Mouse (Mus musculus) CD4-positive, CD25-positive, alpha-beta regulatory T cell, adult 2 months (primary cell): ENCODE measurements around the gene Arl13b.

Experiments
- DNase-seq: peaks from one replicate; pipeline ENCODE4 v3.0.0-alpha.2; 2012; ENCODE audit warnings: low read depth, low spot score

The Arl13b gene

DNA sequence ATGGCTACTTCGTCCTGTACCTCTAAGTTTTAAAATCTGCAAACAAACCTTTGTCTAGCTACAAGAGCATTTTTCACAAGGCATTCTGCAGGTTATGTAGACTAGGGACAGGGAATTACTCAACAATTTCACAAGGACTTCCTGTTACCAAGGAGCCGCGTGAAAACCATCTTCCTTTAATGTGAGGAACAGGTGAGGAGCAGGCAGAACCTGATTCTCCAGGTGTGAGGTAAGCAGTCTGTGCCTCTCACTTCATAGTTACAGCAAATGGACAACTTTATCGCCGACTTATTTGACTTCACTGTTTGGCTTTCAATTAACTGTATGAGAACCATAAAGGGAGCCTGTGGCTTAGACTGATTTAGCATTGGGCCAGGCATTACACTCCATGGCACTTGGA lies 32.3 kb downstream of the Arl13b start, which contains the start of gene Stx19:
Gene Stx19, plus strand, starts transcription at position 186 of the 400 bp plus-strand sequence.
- no peak for DNase-seq

DNA sequence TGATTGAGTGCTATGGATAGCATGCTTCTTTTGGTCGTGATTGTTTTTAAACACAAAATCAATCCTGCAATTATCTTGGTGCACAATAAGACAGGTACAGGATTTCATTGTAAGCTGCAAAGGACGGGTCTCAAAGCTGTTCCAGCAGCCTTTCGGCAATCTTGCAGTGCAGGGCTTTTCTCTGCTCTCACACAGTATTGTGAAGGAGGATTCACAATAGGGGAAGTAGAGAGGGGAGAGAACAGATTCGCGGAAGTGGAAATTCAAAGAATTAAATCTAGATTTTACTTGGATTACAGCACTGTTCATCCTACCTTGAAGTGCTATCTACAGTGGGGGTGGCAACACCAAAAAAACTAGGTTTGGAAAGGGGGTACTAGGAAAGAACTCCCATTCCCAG lies 33.0 kb downstream of the Arl13b start:
- no peak for DNase-seq

DNA sequence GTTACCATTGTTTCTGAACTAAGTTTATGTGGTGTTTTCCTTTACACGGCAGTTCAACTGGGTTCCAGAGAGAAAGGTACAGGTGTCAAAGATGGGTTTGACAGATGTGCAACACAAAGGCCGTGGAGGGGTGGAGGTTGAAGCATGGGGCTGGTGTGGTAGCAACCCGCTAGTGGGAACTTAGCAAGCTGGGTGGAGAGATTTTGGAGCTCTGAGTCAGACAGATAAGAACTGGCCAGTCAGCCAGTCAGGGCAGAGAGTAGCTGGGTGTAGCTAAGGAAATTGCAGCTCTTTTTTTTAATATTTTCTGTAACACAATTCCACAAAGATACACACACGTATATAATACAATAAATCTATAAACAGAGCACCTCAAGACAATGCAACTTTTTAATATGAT lies 36.0 kb downstream of the Arl13b start:
- no peak for DNase-seq

DNA sequence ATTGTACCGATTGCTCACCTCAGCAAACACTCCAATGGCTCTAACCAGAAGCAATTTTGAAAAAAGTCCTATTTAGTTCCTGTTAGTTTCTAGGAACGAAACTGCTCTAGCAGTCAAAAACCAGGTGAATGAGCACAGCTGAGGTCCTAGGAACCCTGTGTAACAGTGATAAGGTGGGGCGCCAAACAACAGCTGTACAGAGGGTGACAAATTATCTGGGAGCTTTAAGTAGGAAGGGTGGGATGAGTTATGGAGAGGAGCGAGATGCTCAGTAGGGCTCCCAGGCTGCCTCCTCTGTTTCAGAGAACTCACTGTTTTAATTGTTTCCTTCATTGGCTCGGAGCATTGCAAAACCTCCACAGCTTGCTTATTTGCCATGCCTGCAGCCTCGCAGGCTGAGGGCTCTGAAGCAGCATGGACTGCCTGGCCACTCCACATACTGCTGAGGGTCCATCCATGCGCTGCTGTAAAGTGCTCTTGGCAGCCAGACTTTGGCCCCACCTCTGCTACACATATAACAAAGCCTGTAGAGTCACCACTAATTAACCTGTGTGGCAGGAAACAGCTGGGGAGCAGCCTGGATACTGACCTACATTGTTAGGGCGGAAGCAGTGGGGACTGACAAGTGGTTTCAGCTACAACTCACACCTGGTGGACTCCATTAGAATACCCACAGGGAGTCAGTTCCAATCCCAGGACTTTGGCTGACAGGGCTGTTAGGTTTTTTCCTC lies 39.4 kb downstream of the Arl13b start:
- no peak for DNase-seq

DNA sequence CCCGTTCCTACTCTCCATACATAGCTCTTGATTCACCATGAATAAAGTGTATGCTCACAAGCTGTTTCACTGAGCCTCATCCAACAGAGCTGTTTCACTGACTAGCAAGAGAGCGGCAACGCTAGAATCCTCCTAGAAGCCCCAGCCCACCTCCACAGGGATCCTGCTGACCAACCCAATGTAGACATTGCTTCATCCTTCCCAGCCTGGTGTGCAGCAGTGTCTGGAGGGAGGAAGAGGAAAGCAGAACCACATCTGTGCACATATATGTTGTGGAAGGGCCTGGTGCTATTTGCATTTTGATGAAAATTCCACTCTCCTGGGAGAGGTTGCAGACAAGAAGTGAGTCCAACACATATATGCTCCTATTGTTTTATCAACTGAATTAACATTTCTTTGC lies 42.2 kb downstream of the Arl13b start:
- DNase-seq, result no peak

DNA sequence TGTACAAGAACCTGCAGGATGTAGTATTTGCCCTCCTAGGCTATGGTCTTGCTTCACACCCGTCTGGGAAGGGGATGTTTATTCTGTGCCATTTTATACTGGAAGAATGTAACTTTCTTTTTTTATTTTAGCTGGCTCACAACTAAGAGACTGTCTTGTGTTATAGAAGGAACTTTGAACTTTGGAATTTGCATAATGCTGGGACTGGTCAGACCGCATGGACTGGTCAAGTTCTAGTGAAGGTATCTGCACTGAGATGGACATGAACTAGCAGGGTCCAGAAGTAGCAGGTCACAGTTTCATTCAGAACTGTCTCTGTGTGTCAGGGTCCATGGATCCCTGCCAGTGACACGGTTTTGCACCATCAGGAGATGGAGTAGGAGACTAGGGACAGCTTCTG lies 47.0 kb downstream of the Arl13b start:
- no peak for DNase-seq

DNA sequence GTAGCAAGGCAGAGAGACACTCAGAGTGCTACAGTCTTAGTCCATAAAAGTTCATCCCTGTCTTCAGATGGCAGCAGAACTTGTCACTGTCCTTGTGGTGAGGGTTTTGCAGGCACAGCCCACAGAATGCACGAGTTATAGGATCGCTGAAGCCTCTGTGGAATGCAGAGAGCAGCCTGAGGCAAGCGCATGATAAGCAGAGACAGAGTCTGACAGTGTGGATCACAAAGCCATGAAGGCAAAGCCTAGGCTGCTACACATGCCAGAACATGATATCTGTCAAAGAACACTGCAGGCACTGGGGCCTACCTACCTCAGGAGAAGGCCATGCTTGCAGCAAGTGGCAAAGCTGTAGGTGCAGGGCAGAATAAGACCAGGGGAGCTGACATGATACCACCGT lies 47.4 kb downstream of the Arl13b start:
- no peak for DNase-seq

DNA sequence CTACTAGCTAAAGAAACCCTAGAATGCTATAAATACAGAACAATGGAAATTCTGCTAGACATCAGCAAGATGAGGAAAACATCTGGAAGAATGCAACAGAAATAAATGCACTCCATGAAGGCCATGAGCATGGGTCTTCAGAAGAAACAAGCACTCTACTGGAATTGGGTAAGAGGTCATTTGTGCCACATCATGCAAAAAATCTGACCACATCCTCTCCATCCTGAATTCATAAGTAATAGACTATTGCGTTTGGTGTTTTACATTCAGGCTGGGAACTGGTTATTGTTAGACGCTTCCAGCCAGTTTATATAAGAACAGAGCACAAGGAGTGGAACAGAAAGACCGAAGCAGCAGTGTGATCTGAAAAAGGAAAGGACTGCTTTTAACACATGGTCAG lies 48.0 kb downstream of the Arl13b start:
- DNase-seq, result no peak

DNA sequence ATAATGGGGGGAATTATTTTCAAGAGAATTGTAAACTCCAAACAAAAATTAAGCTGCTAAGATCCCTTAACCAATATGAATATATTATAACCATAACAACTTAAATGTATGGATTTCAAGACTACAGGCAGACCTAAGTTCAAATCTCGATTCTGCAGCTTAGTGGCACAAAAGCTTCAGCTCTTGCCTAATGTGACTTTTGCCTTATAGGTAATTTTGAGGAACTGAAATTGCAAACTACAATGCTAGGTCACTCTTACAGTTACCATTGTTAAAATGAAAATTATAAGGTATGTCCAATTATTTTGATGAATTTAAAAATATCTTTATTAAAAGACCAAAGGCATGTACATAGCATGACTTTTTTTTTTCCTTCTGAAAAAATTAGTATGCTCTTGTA lies 50.2 kb downstream of the Arl13b start:
- no peak for DNase-seq

DNA sequence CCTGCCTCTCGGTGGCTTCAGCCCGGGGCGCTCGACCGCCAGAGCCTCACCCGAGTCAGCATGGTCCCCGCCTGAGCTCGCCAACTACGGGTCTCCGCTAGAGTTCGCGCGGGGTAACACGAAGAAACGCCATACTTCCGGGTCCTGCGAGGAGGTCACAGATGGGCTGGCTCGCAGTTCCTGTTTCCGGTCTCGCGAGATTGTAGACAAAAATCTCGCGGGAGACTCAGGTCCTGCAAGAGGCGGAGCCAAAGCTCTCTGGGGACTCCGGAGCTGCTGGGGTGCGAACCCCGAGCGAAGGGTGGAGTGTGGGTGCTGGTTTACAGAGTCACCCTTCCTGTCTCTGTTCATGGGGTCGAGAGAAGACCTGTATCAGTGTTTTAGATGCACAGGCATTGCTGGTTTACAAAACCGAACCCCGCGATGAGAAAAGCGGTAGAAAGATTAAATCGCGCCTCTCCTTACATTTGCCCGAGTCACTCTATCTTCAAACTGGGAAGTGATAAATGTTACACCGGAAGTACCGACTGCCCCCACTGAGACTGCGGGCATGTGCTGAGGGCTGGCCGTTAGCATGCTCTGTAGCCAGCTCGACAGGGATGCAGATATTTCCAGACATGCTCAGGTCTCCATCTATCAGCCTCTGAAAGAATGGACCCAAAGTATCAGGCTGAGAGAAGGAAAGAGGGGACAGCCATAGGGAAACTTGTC lies 60.1 kb downstream of the Arl13b start, which contains the start of gene Nsun3:
Gene Nsun3, minus strand, starts transcription at position 198 of the 711 bp plus-strand sequence.
- peak; percentile 96 for DNase-seq

DNA sequence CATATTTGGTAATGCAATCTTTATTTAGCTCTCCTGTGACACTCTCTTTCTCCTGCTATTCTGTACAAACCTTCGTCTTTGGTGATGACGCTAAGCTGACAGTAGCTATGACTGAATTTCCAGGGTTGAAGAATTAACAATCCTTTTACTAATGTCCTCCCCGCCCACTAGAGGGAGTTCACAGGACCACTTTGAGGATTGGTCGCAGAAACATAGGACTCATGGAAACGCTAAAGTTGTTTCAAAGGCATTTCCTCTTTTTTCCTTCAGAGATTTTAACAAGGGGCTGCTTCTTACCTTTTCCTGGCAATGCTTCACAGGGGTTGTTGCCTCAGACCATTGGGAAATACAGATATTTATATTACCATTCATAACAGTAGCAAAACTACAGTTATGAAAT lies 64.6 kb downstream of the Arl13b start:
- peak; percentile 52 for DNase-seq

DNA sequence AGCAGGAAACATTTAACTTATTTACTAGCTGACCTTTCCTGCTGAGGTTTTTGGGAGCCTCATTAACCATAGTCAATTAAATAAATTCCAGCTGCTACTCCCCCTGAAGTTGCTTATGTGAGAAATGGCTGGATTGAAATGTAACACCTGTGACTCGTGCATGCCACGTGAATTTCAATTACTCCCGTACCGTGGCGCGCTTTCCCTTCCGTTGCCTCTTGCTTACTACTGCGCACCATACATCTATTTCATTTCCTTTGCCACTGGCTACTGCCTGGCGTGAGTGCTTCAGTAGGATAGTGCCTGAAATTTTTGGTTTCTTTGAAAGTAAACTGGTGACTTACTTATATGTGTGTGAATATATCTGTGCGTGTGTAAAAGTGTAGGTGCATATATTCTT lies 68.6 kb downstream of the Arl13b start:
- no peak for DNase-seq

DNA sequence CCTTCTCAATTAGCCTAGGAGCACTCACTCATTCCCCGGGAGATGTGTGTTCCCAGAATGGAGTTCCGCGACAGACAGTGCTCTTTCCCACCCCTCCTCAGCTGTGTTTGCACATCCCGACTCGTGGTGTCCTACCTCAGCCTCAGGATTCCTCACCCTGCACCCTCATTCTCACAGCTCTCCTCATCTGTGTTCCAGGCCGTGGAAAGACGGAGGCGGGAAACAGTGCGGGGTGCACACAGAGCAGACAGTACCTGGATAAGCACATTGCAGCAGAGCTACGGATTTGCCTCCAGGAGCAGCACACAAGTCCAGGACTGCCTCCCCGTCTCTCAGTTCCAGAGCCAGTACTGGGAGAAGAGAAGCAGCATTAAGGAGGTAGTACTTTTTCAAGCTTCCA lies 70.8 kb downstream of the Arl13b start:
- DNase-seq, result no peak

DNA sequence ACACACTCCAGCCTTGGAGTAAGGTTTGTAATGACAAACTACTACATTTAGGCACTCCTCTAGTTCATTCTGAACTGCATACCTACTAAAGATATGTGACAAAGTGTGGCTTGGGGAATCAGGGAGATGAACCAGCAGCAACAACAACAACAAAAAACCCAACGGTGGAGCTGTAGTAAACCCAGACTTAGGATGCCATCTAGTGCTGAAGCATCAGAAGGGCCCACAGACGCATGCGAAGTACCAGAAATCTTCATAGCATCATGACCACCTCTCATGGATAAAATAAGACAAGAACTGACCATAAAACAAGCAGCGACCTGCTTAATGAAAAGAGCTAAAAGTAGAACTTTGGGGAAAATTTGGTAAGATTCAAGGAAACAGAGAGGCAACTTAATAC lies 73.4 kb downstream of the Arl13b start:
- DNase-seq, result no peak

DNA sequence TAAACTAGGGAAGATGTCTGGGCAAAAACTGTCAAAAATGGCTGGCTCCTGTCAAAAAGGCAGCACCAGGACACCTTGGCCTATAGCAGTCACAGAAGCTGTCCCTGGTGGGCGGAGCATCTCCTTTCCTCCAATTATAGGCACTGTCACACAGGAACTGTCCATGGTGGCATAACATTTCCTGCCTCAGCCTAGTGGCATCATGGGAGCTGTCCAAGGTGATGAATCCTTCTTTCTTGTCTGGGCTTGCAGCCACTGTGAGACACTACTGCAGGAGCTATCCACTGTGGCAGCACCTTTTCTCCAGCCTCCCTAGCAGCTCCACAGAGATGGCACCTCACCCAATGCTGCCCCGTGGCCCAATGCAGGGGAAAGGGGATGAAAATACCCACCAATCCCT lies 88.5 kb downstream of the Arl13b start:
- peak; percentile 72 for DNase-seq

DNA sequence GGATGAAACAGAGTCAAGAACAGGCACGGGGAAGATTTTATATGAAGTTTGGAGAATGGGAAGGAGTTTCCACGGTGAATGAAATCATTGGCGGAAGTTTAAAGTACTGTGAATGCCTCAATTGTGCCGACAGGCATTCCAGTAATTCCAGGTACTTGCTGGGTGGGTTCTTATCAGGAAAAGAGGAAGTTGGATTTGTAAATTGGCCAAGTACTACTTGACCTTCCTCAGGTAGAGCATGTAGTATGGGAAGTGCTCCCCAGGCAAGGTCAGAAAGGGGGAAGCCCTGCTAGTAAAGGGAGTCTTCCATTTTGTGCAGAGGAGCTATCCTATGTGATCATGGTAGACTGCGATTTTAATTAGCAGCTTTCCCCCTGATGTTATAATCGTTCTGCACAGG lies 91.5 kb downstream of the Arl13b start:
- no peak for DNase-seq

DNA sequence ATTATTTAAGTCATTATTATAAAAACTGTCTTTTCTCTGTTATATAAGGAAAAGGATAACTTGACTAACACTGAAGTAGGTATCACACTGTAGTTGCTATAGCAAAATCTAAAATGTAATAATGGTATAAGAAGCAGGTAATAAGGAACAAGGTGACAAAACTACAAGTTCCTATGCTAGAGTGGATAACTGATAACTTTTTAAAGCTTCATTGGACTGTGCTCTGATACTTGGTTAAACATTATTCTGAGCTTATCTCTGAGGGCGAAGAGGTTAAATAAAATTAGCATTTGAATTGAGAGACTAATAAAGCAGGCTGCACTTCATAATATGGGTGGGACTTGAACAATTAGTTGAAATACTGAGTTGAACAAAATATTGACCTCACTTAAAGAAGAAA lies 93.2 kb downstream of the Arl13b start:
- DNase-seq, result no peak

DNA sequence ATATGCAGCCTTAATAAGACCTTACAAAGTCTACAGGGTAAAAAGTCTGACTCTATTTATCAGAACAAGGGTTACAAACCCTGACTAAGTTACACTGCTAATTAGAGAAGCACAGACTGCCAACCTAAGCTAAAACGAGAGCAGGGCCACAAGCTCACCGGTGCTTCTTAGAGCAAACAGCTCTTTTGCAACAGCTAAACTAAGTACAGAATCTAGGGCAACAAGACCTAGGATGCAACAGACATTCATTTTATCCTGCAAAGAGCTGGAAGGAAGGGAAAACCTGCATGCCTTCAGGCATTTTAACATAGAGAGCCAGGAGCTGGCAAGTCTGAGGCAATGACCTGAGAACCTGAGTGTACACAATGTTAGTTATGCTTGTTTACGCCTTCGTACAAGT lies 93.8 kb downstream of the Arl13b start:
- DNase-seq, result no peak

DNA sequence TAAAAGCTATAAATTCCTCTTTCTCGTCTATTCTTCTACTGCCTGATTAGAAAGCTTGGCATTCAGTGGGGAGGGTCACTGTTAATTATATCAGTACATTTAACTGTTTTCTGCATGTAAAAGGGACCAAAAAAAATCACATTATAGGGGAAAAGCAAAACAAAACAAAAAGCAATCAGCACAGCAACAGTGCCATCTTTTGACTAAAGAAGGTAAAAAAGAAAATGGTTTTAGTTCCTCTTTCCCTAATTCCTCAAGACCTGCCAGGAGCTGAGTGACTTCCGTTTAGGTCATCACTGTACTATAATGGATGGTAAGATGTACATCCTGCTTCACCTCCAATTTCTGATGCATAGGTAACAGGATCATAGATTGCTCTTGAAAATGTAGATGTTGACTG lies 101.0 kb downstream of the Arl13b start:
- DNase-seq, result no peak
